Mouse (Mus musculus) hindbrain, embryonic 13.5 days (tissue): ENCODE measurements around the gene Ticam1. TPM values are rescaled to one million over a fixed set of nuclear protein-coding genes. Genes with fewer than 3 reads are reported as not detected.

Experiments used
- ATAC-seq: fragments of 200-750 bp; cut with Nextera tagmentation; 2 replicates; pipeline ENCODE4 v1.8.0; 2017; ENCODE audit warnings: moderate TSS enrichment; ENCODE audit not compliant: low FRiP score
- H3K27ac ChIP-seq: fragments of 300-500 bp; sonication (generic); 2 replicates; pipeline ENCODE4 v1.5.1; 2015; ENCODE audit warnings: inconsistent platforms, mild to moderate bottlenecking, moderate library complexity
- H3K27me3 ChIP-seq: fragments of 300-500 bp; sonication (generic); 2 replicates; pipeline ENCODE4 v1.6.1; 2015; ENCODE audit warnings: mild to moderate bottlenecking, inconsistent platforms
- H3K36me3 ChIP-seq: fragments of 300-500 bp; sonication (generic); 2 replicates; pipeline ENCODE4 v1.6.1; 2015; ENCODE audit warnings: mild to moderate bottlenecking, inconsistent platforms
- H3K4me1 ChIP-seq: fragments of 300-500 bp; sonication (generic); replicated peaks from 2 replicates; pipeline ENCODE4 v1.6.1; 2015; ENCODE audit warnings: inconsistent platforms
- H3K4me2 ChIP-seq: fragments of 300-500 bp; sonication (generic); 2 replicates; pipeline ENCODE4 v1.6.1; 2015; ENCODE audit warnings: inconsistent platforms, mild to moderate bottlenecking, moderate library complexity
- H3K4me3 ChIP-seq: fragments of 300-500 bp; sonication (generic); 2 replicates; pipeline ENCODE4 v1.5.1; 2015; ENCODE audit warnings: mild to moderate bottlenecking, inconsistent platforms
- H3K9ac ChIP-seq: fragments of 300-500 bp; sonication (generic); 2 replicates; pipeline ENCODE4 v1.6.1; 2015; ENCODE audit warnings: mild to moderate bottlenecking, inconsistent platforms
- H3K9me3 ChIP-seq: fragments of 300-500 bp; sonication (generic); 2 replicates; pipeline ENCODE4 v1.6.1; 2016; ENCODE audit warnings: inconsistent platforms
- WGBS: fragments of 180-500 bp; shearing (Covaris S2); methylation state at CpG from one replicate; pipeline ENCODE4 v1.1.7; 2015; 5-methylcytosine and 5-hydroxymethylcytosine counted together
- microRNA counts: library from miRNA; unstranded; fragments of <30 nt; microRNA quantifications from one replicate; lab custom pipeline; 2016
- microRNA-seq: library from miRNA; unstranded; fragments of <30 nt; microRNA quantifications from one replicate; pipeline ENCODE4, GENCODE M21; 2016
- polyA plus RNA-seq: library from polyadenylated mRNA; unstranded; fragments of >200 nt; fragmentation: Nextera tagmentation; extraction: Ambion mirVana; gene quantifications from 2 replicates; pipeline ENCODE4 v1.2.1, GENCODE M21; 2015

Ticam1 gene
- polyA plus RNA-seq, 1 experiment from 2014 or later, result 1.4 TPM

GRCm38 (mm10) chr17:56229943-56230342 lies 46.6 kb downstream of the Ticam1 start:
- no peak overlapping the region for H3K9ac ChIP-seq
- no peak overlapping the region for H3K27ac ChIP-seq
- no peak overlapping the region for H3K4me3 ChIP-seq
- H3K27me3 ChIP-seq, result peaks cover 11% of the 10 kb centered on the region; the same call in 1 of the 2 replicates
- 72% methylated on average over 10 of the region's 10 CpGs for WGBS
- no peak for ATAC-seq
- peaks cover 13% of the 10 kb centered on the region for H3K4me1 ChIP-seq
- H3K9me3 ChIP-seq, result no peaks in the 10 kb centered on the region
- H3K36me3 ChIP-seq, result no peaks in the 10 kb centered on the region
- H3K4me2 ChIP-seq, result no peak overlapping the region

GRCm38 (mm10) chr17:56226566-56226965 lies 50.0 kb downstream of the Ticam1 start:
- no peak for ATAC-seq
- H3K4me1 ChIP-seq, result no peaks in the 10 kb centered on the region
- H3K4me2 ChIP-seq, result no peak overlapping the region
- 0 out of 2 replicates have a peak, but pooled peaks cover 10% of the 10 kb centered on the region for H3K27me3 ChIP-seq
- H3K4me3 ChIP-seq, result no peak overlapping the region
- WGBS, result 83% methylated on average over 3 of the region's 3 CpGs
- H3K9ac ChIP-seq, result no peak overlapping the region
- H3K9me3 ChIP-seq, result no peaks in the 10 kb centered on the region
- no peak overlapping the region for H3K27ac ChIP-seq
- no peaks in the 10 kb centered on the region for H3K36me3 ChIP-seq

- 45% methylated on average over 1 of the region's 1 CpGs for WGBS
- Histone ChIP-seq H3K4me1 (no peaks in the 10 kb centered on the region), H3K27me3 (0 out of 2 replicates have a peak, but pooled peaks cover 10% of the 10 kb centered on the region), H3K4me3 (no peak overlapping the region), H3K27ac (no peak overlapping the region), H3K4me2 (no peak overlapping the region), H3K9me3 (no peaks in the 10 kb centered on the region), H3K9ac (no peak overlapping the region), H3K36me3 (no peaks in the 10 kb centered on the region)
- no peak for ATAC-seq
Measured at GRCm38 (mm10) chr17:56224916-56225315, 51.7 kb downstream of the Ticam1 start.

- Histone ChIP-seq H3K27me3 (no peaks in the 10 kb centered on the region), H3K4me3 (no peak overlapping the region), H3K27ac (no peak overlapping the region), H3K4me2 (no peak overlapping the region; the same call in 1 of the 2 replicates), H3K36me3 (no peaks in the 10 kb centered on the region; the same call in 1 of the 2 replicates), H3K9me3 (no peaks in the 10 kb centered on the region), H3K4me1 (peaks cover 40% of the 10 kb centered on the region), H3K9ac (no peak overlapping the region)
- 57% methylated on average over 3 of the region's 3 CpGs for WGBS
- no peak for ATAC-seq
Measured at GRCm38 (mm10) chr17:56219805-56220204, 56.8 kb downstream of the Ticam1 start.

MicroRNAs encoded within 50 kb of the gene (microRNA counts, 519-probe panel; counts per million panel counts)
- 2,829 counts per million, percentile 29 among the panel's probes with 10 or more counts for microRNA mmu-miR-7b (lab: Ali Mortazavi, UCI)

Small RNA genes lying within 50 kb of the gene (microRNA-seq; reads per million reads assigned to microRNA genes)
- gene Mir7b, result 752 reads per million, percentile 75 among the genes with 10 or more reads in this experiment

Other genes starting within 250 kb of the Ticam1 start
- 116 and 118 TPM in 2 replicates for gene Sh3gl1, start 240.2 kb downstream of the Ticam1 start, polyA plus RNA-seq
- 6.1 and 6.9 TPM in 2 replicates for gene Chaf1a, start 236.3 kb downstream of the Ticam1 start, polyA plus RNA-seq
- 77.2 and 86.0 TPM in 2 replicates for gene Ubxn6, start 201.8 kb downstream of the Ticam1 start, polyA plus RNA-seq
- 150 and 154 TPM in 2 replicates for gene Hdgfl2, start 197.2 kb downstream of the Ticam1 start, polyA plus RNA-seq
- 0.10 TPM in 2 replicates for gene Plin4, start 167.0 kb downstream of the Ticam1 start, polyA plus RNA-seq
- gene Plin5, start 159.2 kb downstream of the Ticam1 start, polyA plus RNA-seq, result 0.83 and 1.0 TPM in 2 replicates
- not detected in 2 replicates for gene Lrg1, start 154.8 kb downstream of the Ticam1 start, polyA plus RNA-seq
- gene Sema6b, start 136.4 kb downstream of the Ticam1 start, polyA plus RNA-seq, result 10.5 and 11.7 TPM in 2 replicates
- 7.9 and 9.2 TPM in 2 replicates for gene Tnfaip8l1, start 114.3 kb downstream of the Ticam1 start, polyA plus RNA-seq
- gene Mydgf, start 92.9 kb downstream of the Ticam1 start, polyA plus RNA-seq, result 69.2 and 72.6 TPM in 2 replicates
- 24.5 and 26.5 TPM in 2 replicates for gene Dpp9, start 57.9 kb downstream of the Ticam1 start, polyA plus RNA-seq
- gene Fem1a, start 20.0 kb downstream of the Ticam1 start, polyA plus RNA-seq, result 18.9 and 20.1 TPM in 2 replicates
- gene Plin3, start 16.1 kb upstream of the Ticam1 start, polyA plus RNA-seq, result 20.0 and 23.5 TPM in 2 replicates
- not detected in 2 replicates for gene Arrdc5, start 23.5 kb upstream of the Ticam1 start, polyA plus RNA-seq
- 27.1 and 29.6 TPM in 2 replicates for gene Uhrf1, start 26.5 kb upstream of the Ticam1 start, polyA plus RNA-seq
- gene Kdm4b, start 49.3 kb upstream of the Ticam1 start, polyA plus RNA-seq, result 66.0 and 66.7 TPM in 2 replicates
- 273 TPM in 2 replicates for gene Ptprs, start 199.7 kb upstream of the Ticam1 start, polyA plus RNA-seq
- not detected in 2 replicates for gene Znrf4, start 235.6 kb upstream of the Ticam1 start, polyA plus RNA-seq